Mouse (Mus musculus) right cerebral cortex, postnatal 10 days (tissue): ENCODE measurements around the gene Abcb10.
"Not testable (repeated sequence)": the region's sequence is repeated elsewhere in the genome, so short reads cannot be mapped to it uniquely, and the experiment has no call there.

Source experiments
- DNase-seq, 2 experiments: peaks; one replicate each; pipeline ENCODE4 v3.0.0; 2021; ENCODE audit warnings: low spot score in 2 of 2

The Abcb10 gene

DNA sequence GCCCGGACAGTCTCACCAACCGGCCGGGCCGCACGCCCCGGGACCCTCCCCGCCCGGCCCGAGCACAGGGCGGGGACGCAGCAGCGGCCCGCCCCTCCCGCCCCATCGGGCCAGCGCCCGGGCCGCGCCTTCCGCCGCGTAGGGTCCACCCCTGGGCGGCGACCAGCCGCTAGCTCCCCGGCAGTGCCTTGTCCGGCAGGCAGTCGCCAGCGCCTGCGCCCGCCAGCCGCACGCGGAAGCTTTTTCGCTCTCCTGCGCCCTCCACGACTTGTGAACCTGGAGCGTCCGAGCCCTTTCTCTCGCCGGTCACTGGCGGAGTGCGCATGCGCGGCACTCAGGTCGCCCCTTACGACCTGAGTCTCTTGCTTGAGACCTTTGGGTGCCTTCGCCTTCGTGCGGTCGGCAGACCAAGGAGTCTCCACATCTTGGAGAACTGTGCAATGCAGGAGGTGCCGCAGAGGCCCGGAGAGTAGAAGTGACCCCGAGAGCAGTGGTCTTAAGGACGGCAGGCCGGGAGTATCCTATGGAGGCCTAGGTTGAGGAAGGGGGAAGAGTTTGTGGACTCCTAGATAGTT is at the start of gene Abcb10:
Gene Abcb10 (minus strand): TSS at position 297 of the 575 bp plus-strand sequence.
- peak; percentile 82 to 84 for DNase-seq

DNA sequence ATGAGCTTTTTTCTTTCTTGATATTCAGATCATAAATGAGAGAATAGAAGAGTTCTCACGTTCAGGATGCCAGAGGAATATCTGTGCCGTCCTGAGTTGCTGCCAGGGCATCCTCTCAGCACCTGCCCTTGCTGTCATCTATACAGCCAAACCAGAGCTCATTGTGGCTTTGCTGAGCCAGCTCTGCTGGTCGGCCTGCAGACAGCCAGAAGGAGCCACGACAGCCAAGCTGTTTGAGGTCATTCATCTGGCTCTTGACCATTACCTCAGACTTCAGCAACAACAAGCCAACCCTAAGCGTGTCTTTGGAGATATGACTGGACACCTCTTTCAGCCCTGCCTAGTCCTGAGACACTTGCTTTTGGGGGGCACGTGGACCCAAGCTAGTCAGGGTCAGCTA is 44.9 kb upstream of the Abcb10 start:
- no peak for DNase-seq

DNA sequence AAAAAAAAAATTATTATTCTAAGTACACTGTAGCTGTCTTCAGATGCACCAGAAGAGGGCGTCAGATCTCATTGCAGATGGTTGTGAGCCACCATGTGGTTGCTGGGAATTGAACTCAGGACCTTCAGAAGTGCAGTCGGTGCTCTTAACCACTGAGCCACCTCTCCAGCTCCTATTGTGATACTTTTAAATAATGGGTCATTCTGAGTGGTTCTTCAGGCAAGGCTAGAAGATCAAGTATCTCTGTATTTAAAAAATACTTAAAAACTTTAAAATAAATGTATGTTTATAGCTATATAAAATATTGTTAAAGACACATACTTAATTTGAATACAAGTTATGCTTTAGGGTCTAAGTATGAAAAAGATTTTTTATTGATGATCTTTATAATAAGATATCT is 43.3 kb upstream of the Abcb10 start:
- DNase-seq = not testable (repeated sequence)

DNA sequence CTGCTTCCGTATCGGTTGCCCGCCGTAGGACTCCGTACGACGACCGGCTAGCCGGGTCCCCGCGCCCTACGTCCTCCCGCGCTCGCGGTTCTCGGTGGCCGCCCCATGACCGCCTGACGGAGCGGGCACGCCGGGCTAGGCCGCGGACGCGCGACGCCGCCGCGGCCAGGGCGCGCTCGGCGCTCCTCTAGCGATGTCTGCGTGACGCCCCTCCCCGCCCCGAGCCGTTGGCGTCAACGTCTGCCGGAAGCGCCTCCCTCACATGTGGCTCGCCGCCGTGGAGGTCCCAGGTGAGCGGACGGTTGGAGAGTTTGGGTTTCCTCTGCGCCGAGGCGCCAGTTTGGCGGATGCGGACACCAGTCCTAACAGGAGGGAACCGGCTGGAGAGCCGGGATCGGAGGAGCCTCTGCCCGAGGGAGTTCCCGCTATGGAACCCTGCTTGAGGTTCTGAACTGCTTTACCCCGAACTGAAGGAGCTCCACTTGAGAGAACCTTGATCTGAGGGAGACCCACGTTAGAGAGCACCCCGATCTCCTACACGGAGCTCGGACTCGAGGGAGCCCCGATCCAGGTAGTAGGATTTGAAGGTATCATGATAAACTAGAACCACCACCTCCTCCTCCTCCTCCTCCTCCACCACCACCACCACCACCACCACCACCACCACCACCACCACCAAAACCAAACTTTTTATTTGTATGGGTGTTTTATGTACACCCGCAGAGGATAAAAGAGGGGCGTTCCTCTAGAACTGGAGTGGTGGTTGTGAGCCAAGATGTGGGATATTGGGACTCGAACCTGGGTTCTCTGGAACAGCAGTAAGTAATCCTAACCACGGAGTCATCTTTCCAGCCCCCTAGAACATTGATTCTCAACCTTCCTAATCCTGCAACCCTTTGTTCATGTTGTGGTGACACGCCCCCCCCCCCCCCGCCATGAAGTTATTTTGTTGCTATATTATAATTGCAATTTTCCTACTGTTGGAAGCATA is 38.6 kb upstream of the Abcb10 start, which contains the start of the genes Taf5l and Urb2:
Gene Taf5l (minus strand): TSS at position 161 of the 991 bp plus-strand sequence.
Gene Urb2 (plus strand): TSS at position 272 of the 991 bp plus-strand sequence.
- peak; percentile 94 for DNase-seq

DNA sequence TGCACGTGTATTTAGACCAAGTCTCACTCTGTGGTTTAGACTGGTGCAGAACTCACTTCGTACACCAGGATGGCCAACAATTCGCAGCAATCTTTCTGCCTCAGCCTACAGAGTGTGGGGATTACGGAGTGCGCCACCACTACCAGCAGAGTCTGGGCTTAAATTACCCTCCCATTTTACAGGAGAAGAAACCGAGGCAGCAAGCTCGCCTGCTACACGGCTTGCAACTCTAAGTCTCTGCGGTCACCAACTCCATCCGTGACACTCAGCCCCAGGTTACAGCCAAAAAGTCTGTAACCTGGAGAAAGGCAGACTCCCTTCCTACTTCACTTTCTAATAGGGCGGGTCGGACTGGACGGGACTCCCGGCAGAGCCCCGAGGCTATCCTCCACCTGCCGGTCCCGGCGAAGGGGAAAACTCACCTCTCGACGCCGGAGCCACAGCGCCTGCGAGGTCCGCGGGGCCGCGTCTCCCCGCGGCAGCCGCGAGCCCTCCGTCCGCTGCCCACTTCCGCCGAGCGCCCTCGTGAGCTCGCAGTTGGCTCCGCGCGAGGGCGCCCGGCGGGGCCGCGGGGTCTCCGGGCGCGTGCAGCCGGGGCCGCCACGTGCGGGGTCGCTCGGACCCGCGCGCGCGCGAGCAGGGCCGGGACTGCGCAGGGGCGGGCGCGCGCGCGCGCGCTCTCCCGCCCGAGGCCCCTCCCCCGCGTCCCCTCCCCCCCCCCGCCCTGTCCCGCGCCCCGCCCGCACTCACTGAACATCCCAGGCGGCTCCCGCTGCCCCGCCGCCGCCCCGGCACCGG is 37.7 kb upstream of the Abcb10 start:
- DNase-seq = peak; percentile 57 to 69

DNA sequence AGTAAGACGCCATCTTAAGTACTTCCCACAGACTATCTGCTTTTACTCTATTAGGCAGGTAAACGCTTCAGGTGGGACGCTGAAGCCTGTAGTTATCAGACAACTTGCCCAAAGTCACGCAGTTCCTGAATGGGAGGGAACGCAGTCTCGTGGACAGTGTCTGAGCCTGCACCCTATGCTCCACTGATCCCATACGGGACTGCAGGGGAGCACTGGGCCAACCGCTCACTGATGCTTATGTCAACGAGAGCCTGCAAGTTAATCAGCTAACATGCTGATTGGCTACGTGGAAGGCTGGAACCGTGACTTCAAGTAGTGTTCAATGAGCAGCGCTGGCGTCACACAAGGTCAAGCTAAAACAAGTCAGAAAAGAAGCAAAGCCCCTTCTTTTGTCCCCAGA is 36.9 kb upstream of the Abcb10 start:
- no peak for DNase-seq

DNA sequence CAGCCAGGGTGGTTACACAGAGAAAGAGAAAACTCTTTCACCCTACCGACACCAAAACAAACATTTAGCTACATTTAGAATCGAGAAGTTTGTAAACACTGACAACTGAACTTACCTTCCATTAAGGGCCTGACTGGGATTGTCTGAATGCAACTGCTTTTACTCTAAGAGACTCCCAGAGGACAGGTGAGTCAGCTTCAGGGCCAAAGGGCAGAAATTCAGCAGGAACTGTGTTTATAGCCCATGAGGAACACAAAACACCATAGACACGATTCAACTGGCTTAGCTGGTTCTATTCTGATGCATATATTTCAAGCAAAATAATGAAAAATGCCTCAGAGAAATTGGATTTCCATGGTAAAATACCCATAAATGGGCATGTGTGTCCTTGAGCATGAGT is 31.8 kb upstream of the Abcb10 start:
- DNase-seq = no peak

DNA sequence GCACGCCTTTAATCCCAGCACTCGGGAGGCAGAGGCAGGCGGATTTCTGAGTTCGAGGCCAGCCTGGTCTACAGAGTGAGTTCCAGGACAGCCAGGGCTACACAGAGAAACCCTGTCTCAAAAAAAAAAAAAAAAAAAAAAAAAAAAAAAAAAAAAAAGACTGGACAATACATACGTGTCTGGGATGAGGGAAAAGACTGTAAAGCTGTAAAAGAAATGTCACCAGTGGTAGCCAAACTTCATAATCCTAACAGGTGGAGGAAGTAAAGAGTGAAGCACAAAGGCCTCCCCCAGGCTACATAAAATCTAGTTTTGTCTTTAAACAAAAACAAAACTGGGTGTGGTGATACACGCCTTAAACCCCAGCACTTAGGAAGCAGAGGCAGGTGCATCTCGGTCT is 31.4 kb upstream of the Abcb10 start:
- not testable (repeated sequence) for DNase-seq

DNA sequence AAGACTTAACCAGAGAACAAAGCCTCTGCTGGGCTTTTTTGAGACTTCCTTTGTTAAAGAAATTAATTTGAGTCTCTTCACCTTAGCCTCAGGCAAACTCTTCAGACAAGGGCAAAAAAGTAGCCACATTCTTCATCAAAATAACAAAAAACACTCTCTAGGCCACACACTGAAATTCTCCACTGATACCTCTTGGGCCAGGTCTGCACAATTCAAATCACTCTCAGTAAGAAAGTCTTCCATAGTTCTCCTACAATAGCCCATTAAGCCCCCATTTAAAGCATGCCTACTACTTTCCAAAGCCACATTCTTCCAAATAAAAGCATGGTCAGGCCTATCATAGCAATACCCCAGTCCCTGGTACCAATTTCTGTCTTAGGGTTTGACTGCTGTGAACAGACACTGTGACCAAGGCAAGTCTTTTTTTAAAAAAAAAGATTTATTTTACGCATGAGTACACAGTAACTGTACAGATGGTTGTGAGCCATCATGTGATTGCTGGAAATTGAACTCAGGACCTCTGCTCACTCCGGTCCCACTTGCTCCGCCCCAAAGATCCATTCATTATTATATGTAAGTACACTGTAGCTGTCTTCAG is 29.2 kb upstream of the Abcb10 start:
- DNase-seq = no peak

DNA sequence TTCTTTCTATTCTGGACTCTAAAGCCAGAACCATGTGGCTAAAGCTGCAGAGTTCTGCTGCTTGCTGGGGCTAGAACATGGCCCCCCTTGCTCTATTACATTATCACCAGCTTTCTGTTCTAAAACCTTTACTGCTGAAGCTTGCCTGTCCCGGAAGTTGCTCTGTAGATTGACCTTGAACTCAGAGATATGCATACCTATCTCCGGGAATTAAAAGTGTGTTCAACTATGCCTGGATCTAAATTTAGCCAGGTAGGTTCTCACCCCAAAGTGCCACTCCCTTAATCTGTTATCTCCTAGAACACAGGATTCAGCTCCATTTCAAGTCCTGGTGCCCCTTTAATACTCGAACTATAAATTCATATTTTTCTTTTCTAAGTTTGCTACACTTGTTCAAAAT is 28.7 kb upstream of the Abcb10 start:
- DNase-seq = no peak

DNA sequence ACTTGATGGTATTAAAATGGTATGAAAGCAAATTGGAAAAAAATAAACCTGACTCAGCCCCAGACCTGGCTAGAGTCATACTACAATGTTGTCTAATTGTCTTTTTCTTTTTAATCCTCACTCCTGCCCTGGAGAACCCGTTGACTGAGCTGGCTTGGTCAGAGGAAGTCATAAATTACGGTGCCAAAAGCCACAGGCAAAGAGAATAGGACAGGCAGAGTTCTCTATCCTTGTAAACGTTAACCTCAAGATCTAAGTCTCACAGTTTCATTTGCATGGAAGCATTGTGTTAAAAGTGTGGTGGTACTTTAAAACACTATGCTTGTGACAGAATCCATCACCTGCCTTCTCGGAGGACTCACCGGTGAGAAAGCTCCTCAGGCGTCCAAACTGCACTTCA is 24.9 kb upstream of the Abcb10 start:
- DNase-seq = no peak

DNA sequence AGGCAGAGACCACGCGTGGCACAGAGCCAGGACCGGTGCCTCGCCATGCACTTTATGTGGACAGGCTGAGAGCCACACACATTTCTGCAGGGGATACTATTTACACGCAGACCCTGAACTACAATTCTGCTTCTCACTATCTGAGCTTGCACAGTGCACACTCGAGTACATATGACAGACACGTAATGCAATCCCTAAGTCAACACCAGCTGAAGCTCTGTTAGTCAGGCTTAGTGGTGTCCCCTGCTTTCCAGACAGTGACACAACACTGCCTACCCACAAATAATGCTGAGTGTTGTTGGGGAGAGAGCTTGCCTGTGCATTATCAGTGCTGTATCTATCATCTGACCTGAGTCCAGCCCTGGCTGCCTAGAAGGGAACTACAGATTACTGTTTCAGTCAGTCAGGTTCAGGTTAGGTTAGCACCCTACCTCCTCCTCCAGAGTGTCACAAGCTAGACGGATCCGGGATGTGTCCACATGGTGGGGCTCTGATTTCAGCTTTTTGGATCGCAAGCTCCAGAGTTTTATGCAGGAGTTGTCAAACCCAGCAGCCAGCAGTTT is 19.7 kb upstream of the Abcb10 start:
- no peak for DNase-seq

DNA sequence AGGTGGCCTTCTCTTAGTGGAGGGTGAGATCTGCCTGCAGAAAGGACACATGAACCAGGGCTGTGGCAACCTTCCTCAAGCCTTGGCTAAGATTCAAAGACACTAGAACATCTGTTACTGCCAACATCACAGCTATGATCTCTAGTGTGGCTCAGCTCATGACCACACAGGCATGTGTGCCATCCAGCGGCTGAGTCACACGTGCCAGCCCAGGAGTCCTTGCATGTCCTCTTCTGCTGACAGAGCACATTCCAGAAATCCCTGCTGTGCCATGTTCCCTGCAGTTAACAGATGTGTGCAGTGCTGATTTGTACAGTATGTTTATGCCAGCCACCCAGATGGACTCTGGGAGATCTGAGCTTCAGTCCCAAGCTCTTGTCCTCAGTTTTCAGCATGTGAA is 16.6 kb upstream of the Abcb10 start:
- no peak for DNase-seq

DNA sequence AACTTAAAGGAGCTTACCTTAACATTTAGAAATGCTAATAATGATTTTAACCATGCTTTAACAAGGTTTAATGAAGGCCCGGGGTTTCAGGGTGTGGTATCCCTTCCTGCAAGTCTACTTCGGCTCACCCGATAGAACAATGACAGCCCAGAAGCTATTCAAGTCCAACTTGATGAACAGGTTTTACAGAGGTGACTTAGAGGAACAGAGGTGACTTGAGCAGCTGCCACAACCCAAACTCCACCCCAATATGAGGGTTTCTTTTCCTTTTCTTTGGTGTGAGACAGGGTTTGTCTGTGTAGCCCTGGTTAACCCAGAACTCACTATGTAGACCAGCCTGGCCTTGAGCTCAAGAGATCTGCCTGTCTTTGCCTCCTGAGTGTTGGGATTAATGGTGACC is 11.1 kb upstream of the Abcb10 start:
- DNase-seq = no peak

DNA sequence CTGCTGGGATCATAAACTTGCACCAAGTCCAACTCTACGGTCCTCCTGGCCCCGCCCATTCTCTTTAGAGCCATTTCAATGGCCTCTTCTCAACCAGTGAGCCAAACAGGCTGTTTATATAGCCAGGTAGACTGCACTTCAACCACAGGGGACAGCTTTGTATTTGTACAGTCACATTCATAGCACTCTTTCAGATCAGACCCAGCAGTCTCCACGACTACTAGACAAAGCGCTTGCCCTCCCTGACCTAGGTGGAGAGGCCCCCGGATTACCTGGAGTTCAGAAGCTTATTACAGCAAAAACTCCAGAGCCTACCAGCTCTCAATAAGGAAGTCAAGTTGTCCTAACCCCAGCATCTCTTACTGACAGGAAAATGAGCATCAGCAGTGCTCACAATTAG is 10.7 kb upstream of the Abcb10 start:
- DNase-seq = no peak

DNA sequence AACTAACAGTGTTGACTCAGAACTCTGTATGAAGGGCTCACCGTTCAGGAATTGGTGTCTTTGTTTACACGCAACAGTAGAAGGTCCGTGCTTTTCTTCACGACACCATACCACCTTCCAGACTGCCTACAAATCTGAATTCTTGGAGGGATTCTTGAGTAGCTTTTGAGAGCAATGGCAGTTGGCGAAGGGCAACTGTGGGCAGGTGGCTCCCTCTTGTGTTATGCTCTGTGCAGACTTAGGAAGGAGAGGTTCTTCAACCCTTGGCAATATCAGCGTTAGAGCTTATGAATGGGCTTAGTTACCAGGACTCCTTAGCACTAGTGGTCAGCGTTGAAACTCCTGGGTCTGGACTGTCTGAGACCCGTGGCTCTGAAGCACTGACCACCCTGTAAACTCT is 9.7 kb upstream of the Abcb10 start:
- no peak for DNase-seq

DNA sequence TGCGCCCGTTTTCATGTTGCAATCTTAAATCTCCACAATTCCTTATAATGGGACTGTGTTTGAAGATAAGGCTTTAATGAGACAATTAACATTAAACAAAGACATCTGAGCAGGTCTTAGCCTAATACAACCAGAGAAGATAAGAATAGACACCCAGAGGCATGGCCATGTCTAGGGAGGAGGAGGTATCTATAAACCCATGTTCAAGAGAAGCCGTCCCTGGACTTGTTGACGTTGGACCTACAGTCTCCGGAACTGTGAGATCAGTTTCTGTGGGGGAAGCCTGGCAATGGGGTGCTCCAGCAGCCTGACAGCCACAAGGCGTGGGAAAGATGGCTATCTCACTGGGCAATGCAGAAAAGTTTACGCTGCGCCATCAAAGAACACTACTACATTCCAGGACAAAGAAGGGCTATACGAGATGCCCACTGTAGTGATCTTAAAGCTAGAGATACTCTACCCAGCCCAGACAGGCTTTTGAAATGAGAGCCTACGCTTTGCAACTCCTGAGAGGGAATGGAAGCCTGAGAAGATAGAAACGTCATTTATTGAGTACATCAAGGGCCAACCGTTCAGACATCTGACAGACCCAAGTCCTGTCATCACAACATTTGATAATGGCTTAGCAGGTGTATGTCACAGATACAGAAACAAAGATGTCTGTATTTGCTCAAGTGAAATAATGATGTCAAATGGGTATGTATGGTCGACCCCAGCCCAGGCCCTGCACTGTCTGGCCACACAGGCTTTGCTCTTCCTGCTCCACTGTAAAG is 7.5 kb upstream of the Abcb10 start:
- no peak for DNase-seq

DNA sequence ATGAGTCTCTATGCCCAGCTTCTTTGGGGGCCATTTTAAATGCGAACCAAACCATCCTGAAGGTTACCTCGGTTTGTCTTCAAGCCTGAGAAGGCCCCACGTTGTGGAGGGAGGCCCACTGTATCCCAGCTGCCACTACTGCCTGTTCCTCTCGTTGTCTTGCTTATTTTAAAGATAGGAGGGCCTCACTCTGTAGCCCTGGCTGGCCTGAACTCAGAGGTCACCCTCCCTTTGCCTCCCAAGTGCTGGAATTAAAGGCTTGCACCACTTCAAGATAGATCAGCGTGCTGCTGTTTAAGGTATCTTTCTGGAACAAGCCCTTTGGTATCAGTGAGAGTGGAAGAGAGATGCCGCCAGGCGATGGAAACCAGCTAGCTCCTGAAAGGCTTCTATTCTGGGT is 6.2 kb upstream of the Abcb10 start:
- DNase-seq = no peak

DNA sequence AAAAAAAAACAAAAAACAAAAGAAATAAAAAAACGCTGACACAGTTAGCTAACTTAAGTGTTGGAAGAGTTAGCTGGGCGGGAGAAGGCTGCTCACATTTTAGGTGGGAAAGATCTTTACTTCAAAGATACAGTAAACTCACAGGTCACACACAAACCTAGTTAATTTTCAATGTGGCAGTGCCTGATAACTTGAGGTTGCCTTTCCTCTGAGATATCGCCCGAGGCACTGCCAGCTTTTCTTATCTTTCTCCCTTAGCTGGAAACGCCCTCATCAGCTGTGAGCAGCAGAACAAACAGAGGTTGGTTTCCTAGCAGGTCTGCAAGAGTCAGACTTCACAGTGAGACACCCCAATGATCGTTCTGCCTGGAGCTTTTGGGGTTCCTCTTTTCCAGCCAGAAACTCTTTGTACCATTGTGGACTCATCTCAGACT is 5.7 kb upstream of the Abcb10 start:
- no peak for DNase-seq

DNA sequence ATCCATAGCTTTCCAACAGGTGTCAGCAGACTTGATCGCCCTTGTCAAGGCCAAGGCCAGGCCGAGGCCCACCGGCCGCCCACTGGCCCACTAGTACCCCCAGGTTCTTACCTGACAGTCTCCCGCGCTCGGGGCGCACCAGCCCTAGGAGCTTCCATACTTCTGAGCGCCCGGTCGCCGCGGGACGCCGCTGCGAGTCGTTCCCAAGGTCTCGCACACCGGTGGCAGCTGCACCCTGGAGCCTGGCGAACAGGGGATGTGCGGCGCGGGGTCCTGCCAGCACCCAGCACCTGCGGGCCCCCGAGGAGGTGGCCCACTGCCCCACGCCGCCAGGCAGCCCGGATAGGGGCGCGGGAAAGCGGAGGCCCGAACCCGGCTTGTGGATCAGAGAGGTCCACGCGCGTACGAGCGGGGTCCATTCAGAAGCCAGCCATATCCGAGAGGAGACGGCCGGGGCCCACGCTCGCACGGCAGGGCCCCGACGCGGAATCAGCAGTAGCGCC is 580 bp downstream of the Abcb10 start:
- DNase-seq = peak; percentile 41 to 49
